Mouse (Mus musculus) kidney, embryonic 15.5 days (tissue): ENCODE results near the gene Rps27rt. TPM values are rescaled to one million over a fixed set of nuclear protein-coding genes. Genes with fewer than 3 reads are reported as not detected.

Source experiments
- ATAC-seq: fragments of 200-750 bp; cut with Nextera tagmentation; replicated peaks from 2 replicates; pipeline ENCODE4 v1.8.0; 2017; ENCODE audit warnings: moderate TSS enrichment; ENCODE audit not compliant: low FRiP score
- H3K27ac ChIP-seq: fragments of 300-500 bp; sonication (generic); 2 replicates; pipeline ENCODE4 v1.5.1; 2015; ENCODE audit warnings: mild to moderate bottlenecking, inconsistent platforms
- H3K27me3 ChIP-seq: fragments of 300-500 bp; sonication (generic); 2 replicates; pipeline ENCODE4 v1.6.1; 2015; ENCODE audit warnings: inconsistent platforms
- H3K36me3 ChIP-seq: fragments of 300-500 bp; sonication (generic); 2 replicates; pipeline ENCODE4 v1.6.1; 2015; ENCODE audit warnings: inconsistent platforms
- H3K4me1 ChIP-seq: fragments of 300-500 bp; sonication (generic); 2 replicates; pipeline ENCODE4 v1.6.1; 2015; ENCODE audit warnings: inconsistent platforms
- H3K4me2 ChIP-seq: fragments of 300-500 bp; sonication (generic); 2 replicates; pipeline ENCODE4 v1.6.1; 2015; ENCODE audit warnings: moderate library complexity, mild to moderate bottlenecking, inconsistent platforms
- H3K4me3 ChIP-seq: fragments of 300-500 bp; sonication (generic); replicated peaks from 2 replicates; pipeline ENCODE4 v1.5.1; 2015; ENCODE audit warnings: mild to moderate bottlenecking, inconsistent platforms
- H3K9ac ChIP-seq: fragments of 300-500 bp; sonication (generic); 2 replicates; pipeline ENCODE4 v1.6.1; 2015; ENCODE audit warnings: mild to moderate bottlenecking, inconsistent platforms
- H3K9me3 ChIP-seq: fragments of 300-500 bp; sonication (generic); replicated peaks from 2 replicates; pipeline ENCODE4 v1.6.1; 2016; ENCODE audit warnings: inconsistent platforms
- WGBS: fragments of 180-500 bp; shearing (Covaris S2); methylation state at CpG from one replicate; pipeline ENCODE4 v1.1.7; 2015; ENCODE audit warnings: mixed read lengths; 5-methylcytosine and 5-hydroxymethylcytosine counted together
- polyA plus RNA-seq: library from polyadenylated mRNA; unstranded; fragments of >200 nt; fragmentation: Nextera tagmentation; extraction: Ambion mirVana; gene quantifications from 2 replicates; pipeline ENCODE4 v1.2.1, GENCODE M21; 2015

The Rps27rt gene
- polyA plus RNA-seq, 1 experiment from 2014 or later, result 310 TPM

GRCm38 (mm10) chr9:114944642-114945041, 37.9 kb downstream of the Rps27rt start:
- H3K9ac ChIP-seq, result no peak overlapping the region
- H3K4me1 ChIP-seq, result peaks cover 11% of the 10 kb centered on the region
- no peak for ATAC-seq
- H3K27me3 ChIP-seq, result no peaks in the 10 kb centered on the region
- no peaks in the 10 kb centered on the region for H3K36me3 ChIP-seq
- 90% methylated on average over 3 of the region's 3 CpGs for WGBS
- H3K4me2 ChIP-seq, result no peak overlapping the region
- H3K9me3 ChIP-seq, result no peaks in the 10 kb centered on the region; the same call in 1 of the 2 replicates
- H3K4me3 ChIP-seq, result no peak overlapping the region
- no peak overlapping the region for H3K27ac ChIP-seq

GRCm38 (mm10) chr9:114936687-114937086, 45.9 kb downstream of the Rps27rt start:
- Histone ChIP-seq H3K4me3 (no peak overlapping the region), H3K36me3 (no peaks in the 10 kb centered on the region), H3K27ac (no peak overlapping the region), H3K9me3 (no peaks in the 10 kb centered on the region; the same call in 1 of the 2 replicates), H3K4me2 (no peak overlapping the region), H3K4me1 (peaks cover 20% of the 10 kb centered on the region), H3K27me3 (no peaks in the 10 kb centered on the region), H3K9ac (no peak overlapping the region)
- 84% methylated on average over 2 of the region's 2 CpGs for WGBS
- no peak for ATAC-seq

- H3K9me3 ChIP-seq, result no peaks in the 10 kb centered on the region
- H3K9ac ChIP-seq, result no peak overlapping the region
- H3K36me3 ChIP-seq, result no peaks in the 10 kb centered on the region
- no peak overlapping the region for H3K4me3 ChIP-seq
- H3K4me2 ChIP-seq, result no peak overlapping the region
- H3K27me3 ChIP-seq, result no peaks in the 10 kb centered on the region
- no peak for ATAC-seq
- H3K27ac ChIP-seq, result no peak overlapping the region
- H3K4me1 ChIP-seq, result peaks cover 20% of the 10 kb centered on the region
- WGBS, result 87% methylated on average over 4 of the region's 4 CpGs
Measured at GRCm38 (mm10) chr9:114935321-114935720, 47.2 kb downstream of the Rps27rt start.

GRCm38 (mm10) chr9:114934231-114934630, 48.3 kb downstream of the Rps27rt start:
- H3K36me3 ChIP-seq, result no peaks in the 10 kb centered on the region
- peak overlapping the region; percentile 96 for H3K4me2 ChIP-seq
- peaks cover 20% of the 10 kb centered on the region for H3K4me1 ChIP-seq
- no peak overlapping the region for H3K9ac ChIP-seq
- no peaks in the 10 kb centered on the region for H3K27me3 ChIP-seq
- 0 out of 2 replicates have a peak overlapping the region, but pooled peaks have one; percentile 91 for H3K27ac ChIP-seq
- ATAC-seq, result no peak
- peak overlapping the region; percentile 75 for H3K4me3 ChIP-seq
- WGBS, result 64% methylated on average over 11 of the region's 11 CpGs
- no peaks in the 10 kb centered on the region for H3K9me3 ChIP-seq

GRCm38 (mm10) chr9:114933723-114934171, 48.8 kb downstream of the Rps27rt start, which contains the start of gene Gpd1l:
TSS of gene Gpd1l (minus strand) at chr9:114933987.
- Histone ChIP-seq H3K36me3 (no peaks in the 10 kb centered on the region), H3K27me3 (no peaks in the 10 kb centered on the region), H3K4me2 (peak within 1 kb of the TSS; percentile 96), H3K4me1 (peaks cover 20% of the 10 kb centered on the region), H3K9me3 (no peaks in the 10 kb centered on the region), H3K27ac (peak within 1 kb of the TSS; percentile 91), H3K9ac (peak within 1 kb of the TSS; percentile 77), H3K4me3 (peak within 1 kb of the TSS; percentile 75)
- 0% methylated on average over 30 of the region's 30 CpGs for WGBS
- ATAC-seq, result peak; percentile 98

GRCm38 (mm10) chr9:114933037-114933722, 49.4 kb downstream of the Rps27rt start:
- H3K4me3 ChIP-seq, result peak overlapping the region; percentile 75
- peak overlapping the region; percentile 91 for H3K27ac ChIP-seq
- peak; percentile 54 for ATAC-seq
- H3K9me3 ChIP-seq, result no peaks in the 10 kb centered on the region
- peak overlapping the region; percentile 96 for H3K4me2 ChIP-seq
- under 1% methylated on average over 50 of the region's 50 CpGs for WGBS
- peak overlapping the region; percentile 77 for H3K9ac ChIP-seq
- H3K4me1 ChIP-seq, result peaks cover 20% of the 10 kb centered on the region
- H3K27me3 ChIP-seq, result no peaks in the 10 kb centered on the region
- no peaks in the 10 kb centered on the region for H3K36me3 ChIP-seq

GRCm38 (mm10) chr9:114932607-114933006, 49.9 kb downstream of the Rps27rt start:
- no peak for ATAC-seq
- no peak overlapping the region for H3K27ac ChIP-seq
- no peaks in the 10 kb centered on the region for H3K9me3 ChIP-seq
- peak overlapping the region; percentile 75 for H3K4me3 ChIP-seq
- H3K9ac ChIP-seq, result peak overlapping the region; percentile 77
- no peaks in the 10 kb centered on the region for H3K36me3 ChIP-seq
- peaks cover 20% of the 10 kb centered on the region for H3K4me1 ChIP-seq
- no peaks in the 10 kb centered on the region for H3K27me3 ChIP-seq
- H3K4me2 ChIP-seq, result peak overlapping the region; percentile 96
- 19% methylated on average over 13 of the region's 13 CpGs for WGBS

Other genes starting within 250 kb of the Rps27rt start
- gene Cmtm7, start 200.9 kb downstream of the Rps27rt start, polyA plus RNA-seq, result 102 TPM in 2 replicates
- gene Cmtm8, start 138.6 kb downstream of the Rps27rt start, polyA plus RNA-seq, result 38.8 and 41.4 TPM in 2 replicates
- gene Gpd1l, start 48.8 kb downstream of the Rps27rt start, polyA plus RNA-seq, result 19.5 and 20.1 TPM in 2 replicates
- 2.3 and 3.1 TPM in 2 replicates for gene Osbpl10, start 4.2 kb downstream of the Rps27rt start, polyA plus RNA-seq